Mouse (Mus musculus) liver, adult (tissue): ENCODE results near the gene Fam171a1.

ENCODE experiments used
- GATA4 ChIP-seq: IDR thresholded peaks from 2 replicates; pipeline ENCODE4 v1.6.1; 2014; ENCODE audit warnings: mild to moderate bottlenecking, low read length; ENCODE audit not compliant: insufficient replicate concordance

The Fam171a1 gene

GRCm38 (mm10) chr2:3113866-3114265 lies at the start of gene Fam171a1:
TSS of gene Fam171a1 (plus strand) at chr2:3114224.
- peak; percentile 39; the same call in 1 of the 2 replicates for TF ChIP-seq GATA4

GRCm38 (mm10) chr2:3069140-3069539 lies 44.9 kb upstream of the Fam171a1 start:
- no peak for TF ChIP-seq GATA4

- TF ChIP-seq GATA4, result no peak
Measured at GRCm38 (mm10) chr2:3089274-3089673, 24.8 kb upstream of the Fam171a1 start.

GRCm38 (mm10) chr2:3096101-3096500 lies 17.9 kb upstream of the Fam171a1 start:
- peak; percentile 53; the same call in 1 of the 2 replicates for TF ChIP-seq GATA4

- no peak for TF ChIP-seq GATA4
Measured at GRCm38 (mm10) chr2:3099971-3100370, 14.1 kb upstream of the Fam171a1 start.

GRCm38 (mm10) chr2:3101292-3101957 lies 12.6 kb upstream of the Fam171a1 start:
- no peak for TF ChIP-seq GATA4

GRCm38 (mm10) chr2:3102360-3102759 lies 11.7 kb upstream of the Fam171a1 start:
- TF ChIP-seq GATA4, result peak; percentile 85

GRCm38 (mm10) chr2:3107471-3107870 lies 6.6 kb upstream of the Fam171a1 start:
- TF ChIP-seq GATA4, result no peak

GRCm38 (mm10) chr2:3108431-3108830 lies 5.6 kb upstream of the Fam171a1 start:
- TF ChIP-seq GATA4, result no peak

- no peak for TF ChIP-seq GATA4
Measured at GRCm38 (mm10) chr2:3108834-3109233, 5.2 kb upstream of the Fam171a1 start.

GRCm38 (mm10) chr2:3117855-3118202 lies 3.8 kb downstream of the Fam171a1 start:
- TF ChIP-seq GATA4, result no peak; the same call in 1 of the 2 replicates

GRCm38 (mm10) chr2:3118203-3118941 lies 4.3 kb downstream of the Fam171a1 start:
- 0 out of 2 replicates have a peak, but pooled peaks have one; percentile 7 for TF ChIP-seq GATA4

GRCm38 (mm10) chr2:3118969-3119368 lies 4.9 kb downstream of the Fam171a1 start:
- 0 out of 2 replicates have a peak, but pooled peaks have one; percentile 6 for TF ChIP-seq GATA4

GRCm38 (mm10) chr2:3119371-3119935 lies 5.4 kb downstream of the Fam171a1 start:
- no peak for TF ChIP-seq GATA4

GRCm38 (mm10) chr2:3122571-3122970 lies 8.5 kb downstream of the Fam171a1 start:
- no peak for TF ChIP-seq GATA4

- TF ChIP-seq GATA4, result no peak
Measured at GRCm38 (mm10) chr2:3127256-3127883, 13.3 kb downstream of the Fam171a1 start.

- TF ChIP-seq GATA4, result no peak
Measured at GRCm38 (mm10) chr2:3128344-3128871, 14.4 kb downstream of the Fam171a1 start.
